Mouse (Mus musculus) adipose tissue, adult 10 weeks (tissue): ENCODE results near the gene Oas1c. TPM values are rescaled to one million over a fixed set of nuclear protein-coding genes. Genes with fewer than 3 reads are reported as not detected.

Experiments used
- polyA plus RNA-seq: library from polyadenylated mRNA; stranded (reverse); fragments of 350-450 nt; fragmentation: Illumina TruSeq; extraction: RNeasy Lipid Tissue Mini Kit (QIAGEN cat#74804); gene quantifications from one replicate; pipeline ENCODE4 v1.2.3, GENCODE M21; 2014; ENCODE audit warnings: low read depth, low replicate concordance

Oas1c gene
- 2.5 TPM for polyA plus RNA-seq

GRCm38 (mm10) chr5:120811951-120812819 is at the start of gene Oas1c:
TSS of gene Oas1c (minus strand) at chr5:120812514.

GRCm38 (mm10) chr5:120861121-120861520 is 48.8 kb upstream of the Oas1c start, which contains the start of gene Oas1h:
TSS of gene Oas1h (plus strand) at chr5:120861421.

GRCm38 (mm10) chr5:120847067-120847466 is 34.8 kb upstream of the Oas1c start, which contains the start of gene Oas1f:
TSS of gene Oas1f (plus strand) at chr5:120847367.

GRCm38 (mm10) chr5:120795480-120796034 is 16.8 kb downstream of the Oas1c start, which contains the start of gene Oas1e:
TSS of gene Oas1e (minus strand) at chr5:120795530.

GRCm38 (mm10) chr5:120777478-120777877 is 34.8 kb downstream of the Oas1c start, which contains the start of gene Oas3:
TSS of gene Oas3 (minus strand) at chr5:120777661.

Other genes starting within 250 kb of the Oas1c start
- 36.4 TPM for gene Tpcn1, start 223.8 kb downstream of the Oas1c start, polyA plus RNA-seq
- gene Iqcd, start 223.5 kb downstream of the Oas1c start, polyA plus RNA-seq = 7.2 TPM
- 10.6 TPM for gene Rita1, start 199.9 kb downstream of the Oas1c start, polyA plus RNA-seq
- gene Ddx54, start 199.8 kb downstream of the Oas1c start, polyA plus RNA-seq = 24.2 TPM
- 1.8 TPM for gene Cfap73, start 178.3 kb downstream of the Oas1c start, polyA plus RNA-seq
- gene Rasal1, start 163.7 kb downstream of the Oas1c start, polyA plus RNA-seq = 0.52 TPM
- gene Dtx1, start 100.6 kb downstream of the Oas1c start, polyA plus RNA-seq = 3.7 TPM
- gene Oas2, start 62.7 kb downstream of the Oas1c start, polyA plus RNA-seq = 4.5 TPM
- 0.41 TPM for gene Oas3, start 34.9 kb downstream of the Oas1c start, polyA plus RNA-seq
- gene Oas1e, start 17.0 kb downstream of the Oas1c start, polyA plus RNA-seq = not detected
- not detected for gene Oas1f, start 34.9 kb upstream of the Oas1c start, polyA plus RNA-seq
- gene Oas1h, start 48.9 kb upstream of the Oas1c start, polyA plus RNA-seq = not detected
- gene Oas1g, start 75.1 kb upstream of the Oas1c start, polyA plus RNA-seq = 1.7 TPM
- 5.0 TPM for gene Oas1a, start 95.0 kb upstream of the Oas1c start, polyA plus RNA-seq
- gene Oas1d, start 102.0 kb upstream of the Oas1c start, polyA plus RNA-seq = not detected
- gene Rph3a, start 197.6 kb upstream of the Oas1c start, polyA plus RNA-seq = not detected